Mouse (Mus musculus) ES-E14 (cell line): ENCODE measurements around the gene Adgrf1.

Experiments
- CHD2 ChIP-seq: IDR thresholded peaks from 2 replicates; pipeline ENCODE4 v1.6.1; 2014; ENCODE audit warnings: mild to moderate bottlenecking, low read depth, low read length, inconsistent platforms
- HCFC1 ChIP-seq: IDR thresholded peaks from 2 replicates; pipeline ENCODE4 v1.6.1; 2012; ENCODE audit warnings: low read length, inconsistent platforms, borderline replicate concordance; ENCODE audit not compliant: insufficient read depth
- MAFK ChIP-seq: IDR thresholded peaks from 2 replicates; pipeline ENCODE4 v1.6.1; 2014; ENCODE audit warnings: mild to moderate bottlenecking, low read depth, low read length, inconsistent platforms; ENCODE audit not compliant: insufficient read depth
- ZC3H11A ChIP-seq: IDR thresholded peaks from 2 replicates; pipeline ENCODE4 v1.6.1; 2012; ENCODE audit warnings: low read depth, mild to moderate bottlenecking, inconsistent platforms, low read length, borderline replicate concordance
- ZNF384 ChIP-seq: IDR thresholded peaks from 2 replicates; pipeline ENCODE4 v1.6.1; 2012; ENCODE audit warnings: low read depth, low read length, inconsistent platforms

DNA sequence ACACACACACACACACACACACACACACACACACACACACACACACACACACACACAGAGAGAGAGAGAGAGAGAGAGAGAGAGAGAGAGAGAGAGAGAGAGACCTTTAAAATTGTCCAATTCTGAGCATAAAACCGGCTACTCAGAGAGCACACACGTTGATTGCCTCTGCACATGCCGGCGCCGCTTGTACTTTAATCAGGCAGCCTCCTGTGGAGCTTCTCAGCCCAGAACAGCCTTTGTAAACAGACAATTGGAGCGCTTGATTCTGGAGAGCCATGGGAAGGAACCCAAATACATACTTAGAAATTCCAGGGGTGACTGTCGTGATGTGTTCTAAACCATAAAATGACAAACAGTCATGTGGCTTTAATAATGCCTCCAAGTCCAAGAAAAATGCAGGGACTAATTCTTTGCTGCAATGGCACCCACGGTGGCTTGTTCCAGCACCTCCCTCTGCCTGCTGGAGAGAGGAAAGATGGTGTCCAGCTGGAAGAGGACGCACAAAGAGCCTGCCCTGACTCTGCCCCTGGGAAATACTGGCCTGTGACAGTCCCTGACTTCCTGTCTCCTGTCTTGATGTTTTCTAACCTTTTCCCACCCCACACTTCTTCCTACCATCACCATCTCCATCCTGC lies 87.9 kb downstream of the Adgrf1 start:
- TF ChIP-seq ZNF384 (no peak), MAFK (no peak), HCFC1 (no peak), CHD2 (no peak), ZC3H11A (no peak)
